Mouse (Mus musculus): ENCODE measurements around the gene Upp1.

Gene Upp1

DNA sequence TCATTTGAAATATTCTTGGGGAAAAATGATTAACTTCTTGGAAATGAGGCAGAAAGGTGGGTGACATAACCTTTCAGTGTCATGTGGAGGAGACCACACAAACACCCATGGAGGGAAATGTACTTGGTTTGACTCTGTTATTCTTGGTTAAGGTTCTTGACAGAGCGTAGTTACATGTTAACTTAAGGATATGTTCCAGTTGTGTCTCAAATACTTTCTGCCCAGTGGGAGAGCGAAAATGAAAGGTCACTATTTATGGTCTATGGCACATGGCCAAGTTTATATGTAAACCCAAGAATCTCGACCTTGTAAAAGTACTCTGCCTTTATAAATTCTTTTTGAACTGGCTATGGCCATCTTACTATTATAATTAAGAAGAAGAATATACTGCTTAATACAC lies 42.0 kb downstream of the Upp1 start:
- no peak for DNase-seq (ENCODE audit: low spot score in 2 of 2)

DNA sequence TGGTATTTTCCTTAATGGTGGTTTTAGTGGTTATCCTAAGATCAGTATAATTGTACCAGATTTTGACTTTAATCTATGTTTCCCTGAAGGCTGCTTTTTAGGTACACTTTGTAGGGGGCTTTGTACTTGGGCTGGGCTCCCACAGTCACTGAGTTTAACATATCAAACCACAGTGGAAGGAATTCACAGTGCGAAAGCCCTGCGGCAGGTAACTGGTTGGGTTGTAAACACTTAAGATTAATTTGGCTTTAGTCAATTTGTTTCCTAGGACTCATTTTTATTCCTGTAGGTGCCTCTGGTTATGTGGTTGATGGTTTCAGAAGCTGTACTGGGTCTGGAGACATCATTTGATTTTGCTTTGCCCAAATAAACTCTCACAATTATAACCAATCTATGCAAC lies 49.4 kb downstream of the Upp1 start:
- DNase-seq (ENCODE audit: low spot score in 2 of 2): no peak

DNA sequence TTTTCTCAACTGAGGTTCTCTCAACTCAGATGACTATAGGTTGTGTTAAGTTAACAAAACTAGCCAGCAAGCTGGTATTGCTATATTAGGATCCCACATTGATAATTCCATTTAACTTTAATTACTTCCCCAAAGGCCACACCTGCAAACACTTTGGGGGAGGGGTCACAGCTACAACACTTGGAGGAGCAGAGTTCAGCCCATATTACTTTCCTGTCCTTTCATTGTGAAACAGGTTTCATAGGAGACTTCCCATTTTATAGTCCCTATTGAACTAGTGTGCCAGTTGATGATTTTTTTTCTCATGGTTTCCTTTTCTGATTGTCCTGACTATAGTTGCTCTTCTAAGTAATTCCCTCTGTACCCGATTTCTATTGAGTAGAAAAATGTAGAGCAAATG lies 63.6 kb downstream of the Upp1 start:
- DNase-seq (ENCODE audit: low spot score in 2 of 2): no peak

Measured in natural killer cell, adult 2 months (primary cell).